Mouse (Mus musculus): ENCODE measurements around the gene F2r. TPM values are rescaled to one million over a fixed set of nuclear protein-coding genes. Genes with fewer than 3 reads are reported as not detected.

Gene F2r
- polyA plus RNA-seq, 1 experiment = 97.4 TPM

GRCm38 (mm10) chr13:95583237-95584189 is 34.8 kb downstream of the F2r start:
- H3K79me2 ChIP-seq (ENCODE audit: control insufficient read depth, insufficient read depth) = no peaks in the 10 kb centered on the region
- H3K4me3 ChIP-seq (ENCODE audit: insufficient read depth, poor library complexity, severe bottlenecking) = no peak overlapping the region
- no peaks in the 10 kb centered on the region for H3K27me3 ChIP-seq (ENCODE audit: control insufficient read depth, insufficient read depth, insufficient read length)
- no peaks in the 10 kb centered on the region for H3K79me3 ChIP-seq (ENCODE audit: low read depth)
- no peaks in the 10 kb centered on the region for H3K36me3 ChIP-seq (ENCODE audit: control insufficient read depth, insufficient read depth)
- TF ChIP-seq MAX (IDR thresholded peaks at IDR 0.05) = no peak
- TF ChIP-seq MYOG (IDR thresholded peaks at IDR 0.05; ENCODE audit: control insufficient read depth, extremely low read depth, insufficient read length) = no peak
- TF ChIP-seq USF1 (IDR thresholded peaks at IDR 0.05; ENCODE audit: low read depth) = no peak
- no peak for TF ChIP-seq CTCF (IDR thresholded peaks at IDR 0.05; ENCODE audit: control insufficient read depth, insufficient read depth, insufficient read length)
- TF ChIP-seq FOSL1 (IDR thresholded peaks at IDR 0.05; ENCODE audit: insufficient read depth, low read length, poor library complexity, severe bottlenecking) = no peak
- no peak for TF ChIP-seq MYOD1 (IDR thresholded peaks at IDR 0.05; ENCODE audit: control insufficient read depth, insufficient read length, low read depth)
- TF ChIP-seq CEBPB (IDR thresholded peaks at IDR 0.05; ENCODE audit: low read depth) = no peak
- no peak overlapping the region for H3ac ChIP-seq (ENCODE audit: control insufficient read depth, insufficient read length, low read depth)

DNA sequence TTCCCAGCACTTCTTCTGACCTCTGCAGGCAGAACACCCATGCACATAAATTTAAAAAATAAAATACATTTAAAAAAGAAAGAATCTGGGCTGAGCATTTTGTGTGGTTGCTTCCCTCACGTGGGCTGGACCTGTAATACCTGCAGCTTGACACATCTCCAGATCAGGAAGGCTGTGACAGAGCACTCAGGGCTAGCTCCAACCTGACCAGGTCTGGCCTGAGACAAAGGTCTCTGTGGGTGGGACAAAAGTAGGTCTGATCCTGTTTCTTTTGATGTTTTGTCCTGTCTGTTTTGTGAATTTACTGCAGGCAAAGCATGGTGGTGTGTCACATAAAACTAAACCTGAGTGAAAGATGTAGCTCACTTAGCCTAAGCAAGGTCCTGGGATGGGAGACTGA is 36.4 kb downstream of the F2r start:
- H3K27me3 ChIP-seq (ENCODE audit: control insufficient read depth, insufficient read depth, insufficient read length) = no peaks in the 10 kb centered on the region
- no peaks in the 10 kb centered on the region for H3K79me3 ChIP-seq (ENCODE audit: low read depth)
- no peak overlapping the region for H3K4me3 ChIP-seq (ENCODE audit: insufficient read depth, poor library complexity, severe bottlenecking)
- no peaks in the 10 kb centered on the region for H3K36me3 ChIP-seq (ENCODE audit: control insufficient read depth, insufficient read depth)
- TF ChIP-seq FOSL1 (IDR thresholded peaks at IDR 0.05; ENCODE audit: insufficient read depth, low read length, poor library complexity, severe bottlenecking) = no peak
- H3ac ChIP-seq (ENCODE audit: control insufficient read depth, insufficient read length, low read depth) = no peak overlapping the region
- no peaks in the 10 kb centered on the region for H3K79me2 ChIP-seq (ENCODE audit: control insufficient read depth, insufficient read depth)

DNA sequence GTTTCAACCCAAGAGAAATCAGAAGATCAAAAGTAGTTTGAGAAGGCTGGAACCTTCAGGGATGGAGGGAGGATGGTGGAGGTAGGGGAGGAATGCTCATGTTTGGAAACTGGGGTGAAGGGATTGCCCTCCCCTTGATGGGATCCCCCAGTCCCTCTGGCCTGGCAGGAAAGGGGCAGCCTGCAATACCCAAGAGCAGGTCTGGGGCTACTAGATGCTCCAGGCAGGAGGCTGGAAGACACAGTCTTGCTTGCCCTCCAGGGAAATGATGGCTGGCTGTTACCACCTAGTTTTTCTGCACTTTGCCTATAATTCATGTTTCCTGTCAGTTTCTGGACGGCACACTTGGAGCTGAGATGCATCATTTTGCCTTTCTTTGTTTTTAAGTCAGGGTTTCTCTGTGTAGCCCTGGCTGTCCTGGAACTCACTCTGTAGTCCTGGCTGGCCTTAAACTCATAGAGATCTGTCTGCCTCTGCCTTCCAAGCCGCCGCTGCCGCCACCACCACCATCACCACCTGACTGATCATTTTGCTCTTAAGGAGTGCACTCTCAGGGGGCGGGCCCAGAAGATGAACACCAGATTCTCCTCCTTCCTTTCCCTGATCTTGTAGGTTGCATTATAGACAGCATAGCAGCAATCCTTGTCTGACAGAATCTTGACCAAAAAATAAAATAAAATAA is 40.1 kb downstream of the F2r start:
- no peaks in the 10 kb centered on the region for H3K36me3 ChIP-seq (ENCODE audit: control insufficient read depth, insufficient read depth)
- H3K79me3 ChIP-seq (ENCODE audit: low read depth) = no peaks in the 10 kb centered on the region
- TF ChIP-seq MAX (IDR thresholded peaks at IDR 0.05) (no peak), MYOD1 (IDR thresholded peaks at IDR 0.05; ENCODE audit: control insufficient read depth, insufficient read length, low read depth) (no peak), CEBPB (IDR thresholded peaks at IDR 0.05; ENCODE audit: low read depth) (no peak), FOSL1 (IDR thresholded peaks at IDR 0.05; ENCODE audit: insufficient read depth, low read length, poor library complexity, severe bottlenecking) (no peak), CTCF (IDR thresholded peaks at IDR 0.05; ENCODE audit: control insufficient read depth, insufficient read depth, insufficient read length) (no peak)
- no peaks in the 10 kb centered on the region for H3K79me2 ChIP-seq (ENCODE audit: control insufficient read depth, insufficient read depth)
- no peaks in the 10 kb centered on the region for H3K27me3 ChIP-seq (ENCODE audit: control insufficient read depth, insufficient read depth, insufficient read length)
- no peak overlapping the region for H3ac ChIP-seq (ENCODE audit: control insufficient read depth, insufficient read length, low read depth)
- H3K4me3 ChIP-seq (ENCODE audit: insufficient read depth, poor library complexity, severe bottlenecking) = no peak overlapping the region

- Histone ChIP-seq H3ac (ENCODE audit: control insufficient read depth, insufficient read length, low read depth) (no peak overlapping the region), H3K4me3 (ENCODE audit: insufficient read depth, poor library complexity, severe bottlenecking) (no peak overlapping the region), H3K79me2 (ENCODE audit: control insufficient read depth, insufficient read depth) (no peaks in the 10 kb centered on the region), H3K36me3 (ENCODE audit: control insufficient read depth, insufficient read depth) (no peaks in the 10 kb centered on the region), H3K79me3 (ENCODE audit: low read depth) (no peaks in the 10 kb centered on the region), H3K27me3 (ENCODE audit: control insufficient read depth, insufficient read depth, insufficient read length) (no peaks in the 10 kb centered on the region)
- TF ChIP-seq MYOG (IDR thresholded peaks at IDR 0.05; ENCODE audit: control insufficient read depth, extremely low read depth, insufficient read length) = no peak
- no peak for TF ChIP-seq USF1 (IDR thresholded peaks at IDR 0.05; ENCODE audit: low read depth)
- no peak for TF ChIP-seq MYOD1 (IDR thresholded peaks at IDR 0.05; ENCODE audit: control insufficient read depth, insufficient read length, low read depth)
- no peak for TF ChIP-seq FOSL1 (IDR thresholded peaks at IDR 0.05; ENCODE audit: insufficient read depth, low read length, poor library complexity, severe bottlenecking)
- no peak for TF ChIP-seq CEBPB (IDR thresholded peaks at IDR 0.05; ENCODE audit: low read depth)
- no peak for TF ChIP-seq CTCF (IDR thresholded peaks at IDR 0.05; ENCODE audit: control insufficient read depth, insufficient read depth, insufficient read length)
- TF ChIP-seq MAX (IDR thresholded peaks at IDR 0.05) = no peak
Measured at GRCm38 (mm10) chr13:95570877-95571276, 47.4 kb downstream of the F2r start.

DNA sequence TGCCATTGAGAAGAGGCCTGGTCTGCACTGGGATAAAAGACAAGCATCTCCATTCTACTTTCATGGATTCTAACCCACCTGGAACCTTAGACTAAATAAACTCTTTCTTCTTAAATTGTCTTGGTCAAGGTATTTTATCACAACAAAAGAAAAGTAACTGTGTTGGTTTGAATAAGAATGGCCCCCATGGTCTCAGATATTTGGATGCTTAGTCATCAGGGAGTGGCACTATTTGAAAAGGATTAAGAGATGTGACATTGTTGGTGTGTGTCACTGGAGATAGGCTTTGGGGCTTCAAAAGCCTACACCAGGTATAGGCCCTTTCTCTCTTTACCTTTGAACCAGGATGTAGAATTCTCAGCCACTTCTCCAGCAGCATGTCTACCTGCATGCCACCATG is 49.0 kb downstream of the F2r start:
- Histone ChIP-seq H3K27me3 (ENCODE audit: control insufficient read depth, insufficient read depth, insufficient read length) (no peaks in the 10 kb centered on the region), H3K79me3 (ENCODE audit: low read depth) (no peaks in the 10 kb centered on the region), H3ac (ENCODE audit: control insufficient read depth, insufficient read length, low read depth) (no peak overlapping the region), H3K4me3 (ENCODE audit: insufficient read depth, poor library complexity, severe bottlenecking) (no peak overlapping the region), H3K36me3 (ENCODE audit: control insufficient read depth, insufficient read depth) (no peaks in the 10 kb centered on the region), H3K79me2 (ENCODE audit: control insufficient read depth, insufficient read depth) (no peaks in the 10 kb centered on the region)
- TF ChIP-seq MYOG (IDR thresholded peaks at IDR 0.05; ENCODE audit: control insufficient read depth, extremely low read depth, insufficient read length) (no peak), MAX (IDR thresholded peaks at IDR 0.05) (no peak), USF1 (IDR thresholded peaks at IDR 0.05; ENCODE audit: low read depth) (no peak), CEBPB (IDR thresholded peaks at IDR 0.05; ENCODE audit: low read depth) (no peak), MYOD1 (IDR thresholded peaks at IDR 0.05; ENCODE audit: control insufficient read depth, insufficient read length, low read depth) (no peak), CTCF (IDR thresholded peaks at IDR 0.05; ENCODE audit: control insufficient read depth, insufficient read depth, insufficient read length) (no peak), FOSL1 (IDR thresholded peaks at IDR 0.05; ENCODE audit: insufficient read depth, low read length, poor library complexity, severe bottlenecking) (no peak)
